Mouse (Mus musculus) embryonic fibroblast, embryonic 13.5 days (primary cell): ENCODE data around the gene Hmga2.

Experiments used
- CTCF ChIP-seq: IDR thresholded peaks from 2 replicates; pipeline ENCODE4 v1.5.1; 2011; ENCODE audit warnings: mild to moderate bottlenecking, control low read depth, low read length, moderate library complexity, borderline replicate concordance; ENCODE audit not compliant: insufficient read depth
- POLR2A ChIP-seq: IDR thresholded peaks from 2 replicates; pipeline ENCODE4 v1.6.1; 2011; ENCODE audit warnings: low read depth, mild to moderate bottlenecking, control low read depth, low read length, moderate library complexity

DNA sequence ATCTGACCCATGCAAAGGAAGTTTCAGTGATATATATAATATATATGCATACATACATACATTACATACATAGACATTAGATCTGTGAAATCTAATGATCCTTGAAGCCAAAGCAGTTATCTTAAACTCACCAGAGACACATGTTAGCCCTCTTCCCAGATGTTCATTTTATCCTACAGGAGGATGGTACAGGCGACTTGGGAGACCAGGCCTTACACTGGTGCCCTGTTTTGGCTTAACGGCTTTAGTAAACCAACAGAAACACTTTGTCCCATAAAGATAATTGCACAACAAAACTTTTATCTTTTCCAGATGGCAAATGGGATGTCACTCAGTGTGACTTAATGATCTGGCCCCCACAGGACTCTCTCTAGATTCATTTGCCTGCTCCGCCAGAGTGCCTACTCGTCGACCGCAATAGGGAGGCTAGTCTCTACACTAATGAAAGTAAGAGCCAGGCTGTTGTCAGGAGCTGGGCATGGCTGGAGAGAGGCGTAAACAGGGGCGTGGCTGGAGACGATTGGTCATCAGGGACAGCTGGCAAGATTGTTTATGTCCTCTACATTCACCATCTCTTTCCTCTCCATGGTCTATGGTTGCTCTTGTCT, 31.7 kb downstream of the Hmga2 start:
- TF ChIP-seq CTCF (no peak), POLR2A (no peak)
